Mouse (Mus musculus) embryonic facial prominence, embryonic 15.5 days (tissue): Measurements from ENCODE around the gene Trp53rka. TPM values are rescaled to one million over a fixed set of nuclear protein-coding genes. Genes with fewer than 3 reads are reported as not detected.
A peak's percentile ranks its signal among the peaks of the same experiment; 100 is the strongest.

ENCODE experiments used
- ATAC-seq: fragments of 200-750 bp; cut with Nextera tagmentation; 2 replicates; pipeline ENCODE4 v1.8.0; 2017; ENCODE audit warnings: low read depth, moderate TSS enrichment; ENCODE audit not compliant: insufficient number of reproducible peaks, low FRiP score, low TSS enrichment
- H3K27ac ChIP-seq: fragments of 300-500 bp; sonication (generic); replicated peaks from 2 replicates; pipeline ENCODE4 v1.5.1; 2015; ENCODE audit warnings: mild to moderate bottlenecking, inconsistent platforms
- H3K27me3 ChIP-seq: fragments of 300-500 bp; sonication (generic); 2 replicates; pipeline ENCODE4 v1.6.1; 2015; ENCODE audit warnings: inconsistent platforms
- H3K36me3 ChIP-seq: fragments of 300-500 bp; sonication (generic); 2 replicates; pipeline ENCODE4 v1.6.1; 2015; ENCODE audit warnings: mild to moderate bottlenecking, inconsistent platforms
- H3K4me1 ChIP-seq: fragments of 300-500 bp; sonication (generic); 2 replicates; pipeline ENCODE4 v1.6.1; 2015; ENCODE audit warnings: inconsistent platforms
- H3K4me2 ChIP-seq: fragments of 300-500 bp; sonication (generic); replicated peaks from 2 replicates; pipeline ENCODE4 v1.6.1; 2015; ENCODE audit warnings: mild to moderate bottlenecking, inconsistent platforms
- H3K4me3 ChIP-seq: fragments of 300-500 bp; sonication (generic); replicated peaks from 2 replicates; pipeline ENCODE4 v1.5.1; 2015; ENCODE audit warnings: mild to moderate bottlenecking, inconsistent platforms
- H3K9ac ChIP-seq: fragments of 300-500 bp; sonication (generic); 2 replicates; pipeline ENCODE4 v1.6.1; 2015; ENCODE audit warnings: inconsistent platforms
- H3K9me3 ChIP-seq: fragments of 300-500 bp; sonication (generic); replicated peaks from 2 replicates; pipeline ENCODE4 v1.6.1; 2016; ENCODE audit warnings: inconsistent platforms
- WGBS: fragments of 180-500 bp; shearing (Covaris S2); methylation state at CpG from one replicate; pipeline ENCODE4 v1.1.7; 2015; 5-methylcytosine and 5-hydroxymethylcytosine counted together
- polyA plus RNA-seq: library from polyadenylated mRNA; unstranded; fragments of >200 nt; fragmentation: Nextera tagmentation; extraction: Ambion mirVana; gene quantifications from 2 replicates; pipeline ENCODE4 v1.2.1, GENCODE M21; 2015

Trp53rka gene
- polyA plus RNA-seq, 1 experiment from 2014 or later = 41.8 TPM

- Histone ChIP-seq H3K27ac (no peak overlapping the region), H3K36me3 (peaks cover 12% of the 10 kb centered on the region), H3K4me2 (no peak overlapping the region), H3K9me3 (no peaks in the 10 kb centered on the region), H3K9ac (no peak overlapping the region), H3K27me3 (no peaks in the 10 kb centered on the region), H3K4me3 (no peak overlapping the region), H3K4me1 (peaks cover 12% of the 10 kb centered on the region)
- 41% methylated on average over 6 of the region's 6 CpGs for WGBS
- no peak for ATAC-seq
Observed at GRCm38 (mm10) chr2:165484152-165484551, 9.0 kb downstream of the Trp53rka start.

- Histone ChIP-seq H3K4me1 (peaks cover 10% of the 10 kb centered on the region), H3K4me3 (no peak overlapping the region), H3K9me3 (no peaks in the 10 kb centered on the region), H3K36me3 (no peaks in the 10 kb centered on the region), H3K27me3 (no peaks in the 10 kb centered on the region), H3K4me2 (no peak overlapping the region), H3K9ac (no peak overlapping the region), H3K27ac (no peak overlapping the region)
- WGBS = 53% methylated on average over 8 of the region's 8 CpGs
- no peak for ATAC-seq
Observed at GRCm38 (mm10) chr2:165482003-165482402, 11.1 kb downstream of the Trp53rka start.

DNA sequence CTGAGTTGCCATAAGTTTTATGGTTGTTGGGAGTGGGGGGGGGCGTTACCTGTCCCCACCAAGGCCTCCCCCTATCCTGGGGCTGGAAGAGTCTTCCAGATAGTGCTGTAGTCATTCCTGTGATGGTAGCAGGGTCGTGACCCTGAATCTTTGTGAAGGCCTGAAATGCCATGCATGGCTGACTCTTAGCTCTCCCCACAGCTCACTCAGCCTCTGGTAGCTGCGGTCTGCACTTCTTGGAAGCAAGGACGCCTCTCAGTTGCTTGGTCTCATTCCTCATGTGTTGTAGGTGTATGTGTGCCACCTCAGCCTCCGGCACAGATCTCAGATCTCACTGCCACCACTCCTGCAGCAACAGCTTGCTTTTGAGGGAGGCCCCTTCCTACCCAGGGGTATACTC lies 17.3 kb downstream of the Trp53rka start:
- WGBS = 63% methylated on average over 5 of the region's 5 CpGs
- Histone ChIP-seq H3K27me3 (peaks cover 33% of the 10 kb centered on the region), H3K9me3 (no peaks in the 10 kb centered on the region), H3K4me2 (no peak overlapping the region), H3K4me1 (peaks cover 4% of the 10 kb centered on the region), H3K4me3 (no peak overlapping the region), H3K36me3 (no peaks in the 10 kb centered on the region), H3K9ac (no peak overlapping the region), H3K27ac (no peak overlapping the region)
- ATAC-seq = no peak

- no peak for ATAC-seq
- Histone ChIP-seq H3K9ac (no peak overlapping the region), H3K4me3 (no peak overlapping the region), H3K36me3 (no peaks in the 10 kb centered on the region), H3K27me3 (peaks cover 33% of the 10 kb centered on the region), H3K27ac (no peak overlapping the region), H3K9me3 (no peaks in the 10 kb centered on the region), H3K4me1 (peaks cover 4% of the 10 kb centered on the region), H3K4me2 (no peak overlapping the region)
- WGBS = 71% methylated on average over 7 of the region's 7 CpGs
Observed at GRCm38 (mm10) chr2:165475412-165475811, 17.7 kb downstream of the Trp53rka start.

GRCm38 (mm10) chr2:165473003-165473402 lies 20.1 kb downstream of the Trp53rka start, which contains the start of gene Slc13a3:
TSS of gene Slc13a3 (minus strand) at chr2:165473230.
- H3K4me2 ChIP-seq = peak within 1 kb of the TSS; percentile 28
- no peak within 1 kb of the TSS for H3K27ac ChIP-seq
- ATAC-seq = no peak
- H3K9me3 ChIP-seq = no peaks in the 10 kb centered on the region
- 2% methylated on average over 35 of the region's 35 CpGs for WGBS
- H3K27me3 ChIP-seq = peaks cover 33% of the 10 kb centered on the region
- H3K9ac ChIP-seq = no peak within 1 kb of the TSS
- no peaks in the 10 kb centered on the region for H3K36me3 ChIP-seq
- H3K4me1 ChIP-seq = peaks cover 4% of the 10 kb centered on the region
- peak within 1 kb of the TSS; percentile 17 for H3K4me3 ChIP-seq

DNA sequence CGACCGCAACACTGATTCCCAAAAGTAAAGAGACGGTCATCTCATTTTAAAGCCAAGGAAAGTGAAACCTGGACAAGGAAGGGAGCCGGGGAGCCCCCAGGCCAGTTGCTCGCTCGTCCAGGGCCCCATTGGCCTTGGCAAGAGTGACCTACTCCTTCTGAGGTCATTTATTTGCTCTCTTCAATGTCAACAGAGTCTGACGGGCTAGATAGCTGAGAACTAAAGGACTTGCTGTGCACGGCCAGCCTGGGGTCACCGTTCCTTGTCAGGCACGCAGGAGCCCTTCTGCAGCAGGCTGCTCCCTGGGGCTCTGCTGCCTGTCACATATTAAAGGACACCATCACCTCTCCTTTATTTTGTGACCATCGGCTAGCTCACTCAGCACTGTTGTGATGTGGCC lies 21.2 kb downstream of the Trp53rka start:
- Histone ChIP-seq H3K9ac (no peak overlapping the region), H3K27me3 (peaks cover 33% of the 10 kb centered on the region), H3K4me1 (peaks cover 4% of the 10 kb centered on the region), H3K36me3 (no peaks in the 10 kb centered on the region), H3K27ac (no peak overlapping the region), H3K4me2 (no peak overlapping the region), H3K9me3 (no peaks in the 10 kb centered on the region), H3K4me3 (no peak overlapping the region)
- no peak for ATAC-seq
- 69% methylated on average over 11 of the region's 11 CpGs for WGBS

DNA sequence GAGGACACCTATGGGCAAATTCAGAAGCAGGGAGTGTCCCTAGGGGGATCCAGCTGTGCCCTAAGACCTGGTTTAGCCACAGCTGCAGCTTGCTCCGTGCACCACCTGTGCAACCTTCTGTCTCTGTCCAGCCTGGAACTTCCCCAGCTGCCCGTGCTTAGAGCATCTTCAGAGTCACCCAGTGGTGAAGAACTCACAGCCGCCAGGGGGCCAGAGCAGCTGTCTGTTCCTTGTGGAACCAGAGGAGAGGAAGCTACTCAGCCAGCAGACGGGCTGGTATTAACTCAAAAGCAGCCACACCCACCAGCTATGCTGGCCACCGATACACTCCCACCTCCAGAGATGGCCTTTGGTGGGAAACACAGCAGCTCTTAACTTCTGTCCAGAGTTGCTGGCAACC lies 23.0 kb downstream of the Trp53rka start:
- no peak overlapping the region for H3K4me2 ChIP-seq
- ATAC-seq = no peak
- no peak overlapping the region for H3K27ac ChIP-seq
- no peak overlapping the region for H3K9ac ChIP-seq
- H3K27me3 ChIP-seq = peaks cover 33% of the 10 kb centered on the region
- H3K4me3 ChIP-seq = no peak overlapping the region
- 26% methylated on average over 5 of the region's 5 CpGs for WGBS
- peaks cover 4% of the 10 kb centered on the region for H3K4me1 ChIP-seq
- no peaks in the 10 kb centered on the region for H3K36me3 ChIP-seq
- no peaks in the 10 kb centered on the region for H3K9me3 ChIP-seq

DNA sequence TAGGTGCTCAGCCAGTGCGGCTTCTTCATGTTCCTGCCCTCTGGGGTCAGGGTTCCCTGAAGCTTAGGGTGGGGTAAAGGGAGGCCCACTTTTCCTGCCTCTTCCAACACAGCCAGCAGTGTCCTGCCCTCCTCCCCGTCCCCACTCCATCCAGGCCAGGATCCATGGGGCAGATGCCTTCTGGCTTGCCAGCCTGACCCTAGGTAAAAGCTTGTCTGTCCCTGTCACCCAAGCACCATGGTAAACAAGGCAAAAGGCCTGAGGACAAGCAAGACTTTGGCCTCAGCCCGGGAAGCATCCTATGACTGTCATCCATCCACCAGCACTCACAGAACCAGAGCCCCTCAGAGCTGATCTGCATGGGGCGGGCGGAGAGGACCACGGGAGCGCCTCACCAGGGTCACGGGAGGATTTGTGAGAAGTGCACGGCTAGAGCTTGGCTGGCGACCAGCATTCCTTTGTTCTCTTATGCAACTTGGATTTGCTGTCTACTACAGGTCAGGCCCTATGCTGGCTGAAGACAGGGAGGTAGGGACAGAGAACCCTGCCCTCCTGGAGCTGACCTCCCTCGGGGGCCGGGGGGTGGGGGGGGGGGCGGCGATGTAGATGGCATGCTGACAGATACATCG lies 25.2 kb downstream of the Trp53rka start:
- Histone ChIP-seq H3K4me1 (peaks cover 2% of the 10 kb centered on the region), H3K27ac (no peak overlapping the region), H3K9me3 (no peaks in the 10 kb centered on the region), H3K4me3 (no peak overlapping the region), H3K4me2 (no peak overlapping the region), H3K36me3 (no peaks in the 10 kb centered on the region), H3K9ac (no peak overlapping the region), H3K27me3 (peaks cover 21% of the 10 kb centered on the region)
- ATAC-seq = no peak
- 52% methylated on average over 15 of the region's 15 CpGs for WGBS

GRCm38 (mm10) chr2:165459663-165460062 lies 33.5 kb downstream of the Trp53rka start:
- Histone ChIP-seq H3K4me2 (no peak overlapping the region), H3K9me3 (no peaks in the 10 kb centered on the region), H3K9ac (no peak overlapping the region), H3K4me1 (no peaks in the 10 kb centered on the region), H3K27ac (no peak overlapping the region), H3K4me3 (no peak overlapping the region), H3K36me3 (no peaks in the 10 kb centered on the region), H3K27me3 (no peaks in the 10 kb centered on the region)
- WGBS = 13% methylated on average over 7 of the region's 7 CpGs
- ATAC-seq = no peak

DNA sequence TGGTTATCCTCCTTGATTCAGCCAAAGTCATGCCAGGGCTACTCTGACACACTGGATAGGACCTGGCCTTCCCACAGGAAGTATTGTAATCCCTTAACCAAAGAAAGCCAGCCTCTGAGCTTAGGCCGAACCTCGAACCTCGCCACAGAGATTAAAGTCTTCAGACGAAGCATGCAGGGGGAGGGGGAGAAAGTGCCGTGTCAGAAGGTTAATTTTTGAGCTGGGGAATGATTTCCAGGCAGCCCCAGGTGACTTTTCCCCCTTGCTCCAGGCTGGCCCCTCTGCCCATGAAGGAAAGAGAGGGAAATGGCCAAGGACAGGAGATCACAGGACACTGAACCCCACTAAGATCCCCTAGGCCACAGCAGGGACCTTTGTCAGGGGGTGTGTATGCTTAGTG lies 34.9 kb downstream of the Trp53rka start:
- Histone ChIP-seq H3K36me3 (no peaks in the 10 kb centered on the region), H3K4me3 (no peak overlapping the region), H3K4me2 (no peak overlapping the region), H3K27ac (no peak overlapping the region), H3K9me3 (no peaks in the 10 kb centered on the region), H3K9ac (no peak overlapping the region), H3K4me1 (no peaks in the 10 kb centered on the region), H3K27me3 (no peaks in the 10 kb centered on the region)
- 47% methylated on average over 5 of the region's 5 CpGs for WGBS
- no peak for ATAC-seq

DNA sequence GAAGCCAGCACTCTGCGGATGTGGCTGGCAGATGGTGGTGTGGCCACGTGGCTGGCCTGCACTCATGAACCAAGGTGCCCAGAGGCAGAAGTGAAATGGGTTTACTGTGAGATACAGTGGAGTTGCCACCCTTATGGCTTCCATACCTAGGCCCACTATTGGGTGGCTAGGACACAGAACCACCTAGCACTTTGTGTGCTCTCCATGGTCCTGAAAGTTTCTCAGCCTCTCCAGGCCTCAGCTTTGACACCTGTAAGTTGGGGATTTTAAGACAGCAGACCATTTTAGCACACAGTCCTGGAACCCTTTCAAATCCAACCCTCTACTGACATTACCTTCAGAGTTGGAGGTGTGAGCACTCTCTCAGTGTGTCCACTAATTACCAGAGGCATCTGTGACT lies 36.4 kb downstream of the Trp53rka start:
- H3K4me1 ChIP-seq = no peaks in the 10 kb centered on the region
- H3K36me3 ChIP-seq = no peaks in the 10 kb centered on the region
- H3K27me3 ChIP-seq = no peaks in the 10 kb centered on the region
- H3K9ac ChIP-seq = no peak overlapping the region
- WGBS = 65% methylated on average over 2 of the region's 2 CpGs
- no peaks in the 10 kb centered on the region for H3K9me3 ChIP-seq
- no peak overlapping the region for H3K4me3 ChIP-seq
- ATAC-seq = no peak
- H3K4me2 ChIP-seq = no peak overlapping the region
- no peak overlapping the region for H3K27ac ChIP-seq
